Mouse (Mus musculus) heart, postnatal 36 days (tissue): Measurements from ENCODE around the gene Il1r1. TPM values are rescaled to one million over a fixed set of nuclear protein-coding genes. Genes with fewer than 3 reads are reported as not detected.

Experiments
- DNase-seq, 2 experiments: peaks; one replicate each; pipeline ENCODE4 v3.0.0; 2021 to 2022
- intact Hi-C: fragments of 180-260 bp; cut with DNase I; formaldehyde crosslinking; loops from one replicate; pipeline ENCODE4 v1.15.1; 2025
- total RNA-seq, 2 experiments: library from RNA; stranded (reverse); gene quantifications; 2 replicates each; pipeline ENCODE4 v1.2.3; 2021

Gene Il1r1
- total RNA-seq, 2 experiments from 2014 or later, result 5.3 to 6.4 TPM

- no peak for DNase-seq
- intact Hi-C loops, result loop anchor here (2.0 kb wide), 2 partner anchors 43 to 151 kb away; partner anchors contain the start of gene Il1r1
Observed at GRCm38 (mm10) chr1:40267846-40268245, 43.0 kb downstream of the Il1r1 start.

GRCm38 (mm10) chr1:40268536-40268935, 43.7 kb downstream of the Il1r1 start:
- intact Hi-C loops, result no loop called here

GRCm38 (mm10) chr1:40270415-40270814, 45.5 kb downstream of the Il1r1 start:
- no peak for DNase-seq
- intact Hi-C loops, result loop anchor here (5.0 kb wide), 1 partner anchor 98 kb away; no protein-coding TSS in a partner anchor

More at GRCm38 (mm10) chr1:40268536-40268935, 43.7 kb downstream of the Il1r1 start:
- DNase-seq, result no peak

- no peak for DNase-seq
- intact Hi-C loops, result loop anchor here (5.0 kb wide), 1 partner anchor 99 kb away; no protein-coding TSS in a partner anchor
Observed at GRCm38 (mm10) chr1:40271052-40271451, 46.2 kb downstream of the Il1r1 start.

- intact Hi-C loops, result loop anchor here (5.0 kb wide), 1 partner anchor 99 kb away; no protein-coding TSS in a partner anchor
- DNase-seq, result no peak
Observed at GRCm38 (mm10) chr1:40271486-40272055, 46.7 kb downstream of the Il1r1 start.

GRCm38 (mm10) chr1:40272204-40272603, 47.3 kb downstream of the Il1r1 start:
- no peak for DNase-seq
- intact Hi-C loops, result loop anchor here (5.0 kb wide), 1 partner anchor 100 kb away; no protein-coding TSS in a partner anchor

GRCm38 (mm10) chr1:40273491-40273890, 48.6 kb downstream of the Il1r1 start:
- DNase-seq, result no peak
- intact Hi-C loops, result loop anchor here (5.0 kb wide), 1 partner anchor 101 kb away; no protein-coding TSS in a partner anchor

- intact Hi-C loops, result no loop called here
- DNase-seq, result peak in 1 of 2 experiments; percentile 18
Observed at GRCm38 (mm10) chr1:40275285-40276013, 50.6 kb downstream of the Il1r1 start.

GRCm38 (mm10) chr1:40277944-40278343, 53.1 kb downstream of the Il1r1 start:
- DNase-seq, result no peak
- intact Hi-C loops, result no loop called here

- intact Hi-C loops, result no loop called here
Observed at GRCm38 (mm10) chr1:40278720-40279119, 53.8 kb downstream of the Il1r1 start.

GRCm38 (mm10) chr1:40279182-40279743, 54.4 kb downstream of the Il1r1 start:
- intact Hi-C loops, result no loop called here
- no peak for DNase-seq

More at GRCm38 (mm10) chr1:40278720-40279119, 53.8 kb downstream of the Il1r1 start:
- no peak for DNase-seq

GRCm38 (mm10) chr1:40281950-40282349, 57.1 kb downstream of the Il1r1 start:
- intact Hi-C loops, result no loop called here
- DNase-seq, result no peak

GRCm38 (mm10) chr1:40282394-40282793, 57.5 kb downstream of the Il1r1 start:
- intact Hi-C loops, result no loop called here
- DNase-seq, result no peak

GRCm38 (mm10) chr1:40283995-40284394, 59.1 kb downstream of the Il1r1 start:
- intact Hi-C loops, result no loop called here

GRCm38 (mm10) chr1:40290489-40291255, 65.8 kb downstream of the Il1r1 start:
- DNase-seq, result no peak
- intact Hi-C loops, result loop anchor here (2.0 to 5.0 kb wide), 2 partner anchors 108 to 174 kb away; no protein-coding TSS in a partner anchor

More at GRCm38 (mm10) chr1:40283995-40284394, 59.1 kb downstream of the Il1r1 start:
- no peak for DNase-seq

- intact Hi-C loops, result loop anchor here (5.0 kb wide), 1 partner anchor 110 kb away; no protein-coding TSS in a partner anchor
- DNase-seq, result no peak
Observed at GRCm38 (mm10) chr1:40292231-40292630, 67.4 kb downstream of the Il1r1 start.

- intact Hi-C loops, result loop anchor here (5.0 kb wide), 1 partner anchor 112 kb away; no protein-coding TSS in a partner anchor
- no peak for DNase-seq
Observed at GRCm38 (mm10) chr1:40293891-40294290, 69.0 kb downstream of the Il1r1 start.

- intact Hi-C loops, result loop anchor here (5.0 kb wide), 1 partner anchor 113 kb away; no protein-coding TSS in a partner anchor
Observed at GRCm38 (mm10) chr1:40294824-40295223, 69.9 kb downstream of the Il1r1 start.

GRCm38 (mm10) chr1:40298053-40298452, 73.2 kb downstream of the Il1r1 start:
- intact Hi-C loops, result no loop called here
- DNase-seq, result no peak

More at GRCm38 (mm10) chr1:40294824-40295223, 69.9 kb downstream of the Il1r1 start:
- DNase-seq, result no peak
